Comparison of ENCODE assay signal across 12 mouse cellular contexts in genomic region chr8:100015638-100016037, GRCm38 (mm10).
"Had no signal": no experiment of that assay in that cellular context is flagged by ENCODE, and none has a peak within 500 bp of the region (broad histone marks: within the 10 kb centered on the region; RNA-seq: fewer than 3 reads in every experiment).

No protein-coding gene starts in this region.

- DNase-seq: retina, postnatal 1 day; right cerebral cortex, adult 18-20 months; right cerebral cortex, postnatal 14 days; right cerebral cortex, postnatal 25 days; right cerebral cortex, postnatal 4 days; spleen, adult 18-20 months; thymus, adult 18-20 months; thymus, adult 2 months; thymus, postnatal 14 days; thymus, postnatal 25 days; thymus, postnatal 36 days; thymus, postnatal 4 days had no signal
